Mouse (Mus musculus): Measurements from ENCODE around the gene Ucp3.

DNA sequence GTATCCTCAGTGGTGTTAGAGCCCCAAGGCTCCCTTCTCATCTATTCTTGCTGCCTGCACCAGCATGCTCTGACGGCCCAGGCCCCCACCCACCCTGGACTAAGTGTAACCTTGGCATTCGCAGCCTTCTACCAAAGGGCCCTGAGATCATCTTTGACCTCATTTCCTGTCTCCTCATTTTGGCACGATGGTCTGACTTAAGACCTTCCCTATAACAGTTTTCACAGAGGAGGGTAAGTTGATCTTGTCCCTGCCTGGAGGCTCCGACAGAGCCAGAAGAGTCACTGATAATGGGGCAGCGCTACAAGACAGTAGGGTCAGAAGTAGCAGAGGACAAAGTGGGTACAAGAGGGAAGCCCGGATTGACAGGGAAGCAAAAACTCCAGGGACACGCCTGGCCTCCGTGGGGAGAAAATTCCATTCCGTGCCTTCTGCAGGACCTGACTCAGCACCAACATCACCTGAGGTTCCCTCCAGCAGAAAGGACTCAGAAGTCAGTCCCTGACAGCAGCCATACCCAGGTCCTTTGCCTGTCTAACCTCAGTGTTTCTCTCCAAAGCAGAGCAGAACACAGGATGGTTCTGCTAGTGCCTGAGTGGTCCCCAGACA lies 1.2 kb downstream of the Ucp3 start:
- TF ChIP-seq GATA1 (IDR thresholded peaks at IDR 0.05; ENCODE audit: borderline replicate concordance, low read length), result no peak
- no peak for TF ChIP-seq FLI1 (IDR thresholded peaks at IDR 0.05; ENCODE audit: low read length)
